Mouse (Mus musculus) cerebellum, adult 8-10 months (tissue): Measurements from ENCODE around the gene Eml6.

ENCODE experiments used
- DNase-seq: peaks from one replicate; pipeline ENCODE4 v3.0.0; 2022

Eml6 gene

DNA sequence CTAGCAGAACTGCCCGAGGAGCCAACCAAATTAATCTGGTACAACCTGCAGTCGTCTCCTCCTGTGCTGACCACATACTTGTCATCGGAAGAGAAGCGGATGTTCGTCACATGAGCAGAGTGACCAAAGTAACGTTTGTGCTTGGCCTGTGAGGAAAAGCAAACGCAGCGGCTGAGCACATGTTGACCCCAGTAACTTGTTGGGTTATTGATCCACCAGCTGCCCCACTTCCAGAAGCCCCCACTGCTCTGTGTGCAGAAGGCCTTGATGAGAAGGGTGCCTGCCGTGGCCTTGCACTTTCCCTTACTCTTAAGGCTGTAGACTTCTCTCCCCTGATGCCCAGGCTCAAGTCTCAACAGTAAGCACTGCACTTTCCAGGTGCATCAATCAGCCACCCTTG lies 279.6 kb downstream of the Eml6 start:
- no peak for DNase-seq

DNA sequence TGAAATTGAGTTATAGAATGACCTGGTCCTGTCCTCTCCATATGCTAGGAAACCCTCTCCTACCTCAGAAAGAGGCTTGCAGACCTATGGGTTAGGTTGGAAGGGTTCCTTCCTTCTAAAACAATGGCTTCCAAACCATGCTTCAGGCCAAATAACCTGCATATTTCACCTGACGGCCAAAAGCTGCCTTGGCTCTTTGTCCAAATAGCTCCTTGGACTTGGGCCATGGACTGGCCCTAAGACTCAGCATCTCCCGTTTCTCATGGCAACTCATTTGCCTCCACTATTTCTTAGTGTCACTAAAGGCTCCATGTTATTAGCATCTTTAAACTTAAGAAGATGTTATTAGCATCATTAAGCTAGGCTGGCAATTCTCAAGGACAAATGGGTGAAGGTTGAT lies 280.3 kb downstream of the Eml6 start:
- peak; percentile 43 for DNase-seq

DNA sequence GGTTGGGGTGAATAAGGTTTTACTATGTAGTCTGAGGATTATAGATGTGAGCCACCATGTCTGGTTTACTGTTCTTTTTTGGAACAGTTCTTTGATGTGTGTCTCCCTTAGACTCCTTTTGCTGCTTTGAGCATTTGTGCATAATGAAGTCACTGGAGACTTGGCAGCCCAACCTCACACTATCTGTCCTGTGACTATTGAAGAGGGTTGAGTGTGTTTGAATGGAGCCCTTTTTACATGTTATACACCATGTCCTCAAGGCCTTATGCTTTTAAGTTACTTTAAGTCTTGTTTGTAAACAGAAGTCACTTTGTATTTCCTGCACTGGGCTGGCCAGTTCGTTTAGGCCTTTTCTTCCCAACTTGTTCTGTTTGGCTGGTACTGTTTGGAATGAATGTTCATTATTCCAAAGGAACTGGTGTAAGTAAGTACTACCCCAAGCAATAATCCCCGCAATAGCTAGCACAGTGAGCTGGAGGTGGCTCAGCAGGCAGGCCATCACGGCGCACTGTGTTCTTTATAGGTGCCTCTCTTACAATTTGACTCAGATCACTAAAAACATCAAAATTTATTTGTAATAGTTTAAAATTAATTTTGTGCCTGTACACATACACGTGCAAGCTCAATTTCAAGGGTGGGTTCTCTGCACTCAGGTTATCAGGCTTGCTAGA lies 280.9 kb downstream of the Eml6 start:
- no peak for DNase-seq

DNA sequence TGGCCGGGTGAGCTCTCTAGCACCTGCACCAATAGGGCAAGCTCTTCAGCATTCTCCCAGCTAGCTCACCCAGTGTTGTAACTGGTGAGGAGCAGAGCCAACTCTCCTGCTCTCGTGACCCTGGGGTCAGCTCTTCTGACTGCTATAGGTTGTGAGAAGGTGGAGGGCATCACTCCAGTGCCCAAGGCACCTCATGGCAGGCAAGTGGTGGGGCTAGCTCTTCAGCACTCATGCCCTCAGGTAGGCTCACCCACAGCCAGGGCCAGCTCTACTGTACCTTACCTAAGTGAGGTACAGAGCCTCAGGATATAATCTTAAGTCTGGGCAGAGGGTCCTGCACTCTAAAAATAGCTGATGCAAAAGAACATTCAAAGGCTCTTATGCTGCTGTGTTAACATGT lies 286.1 kb downstream of the Eml6 start:
- DNase-seq: no peak

DNA sequence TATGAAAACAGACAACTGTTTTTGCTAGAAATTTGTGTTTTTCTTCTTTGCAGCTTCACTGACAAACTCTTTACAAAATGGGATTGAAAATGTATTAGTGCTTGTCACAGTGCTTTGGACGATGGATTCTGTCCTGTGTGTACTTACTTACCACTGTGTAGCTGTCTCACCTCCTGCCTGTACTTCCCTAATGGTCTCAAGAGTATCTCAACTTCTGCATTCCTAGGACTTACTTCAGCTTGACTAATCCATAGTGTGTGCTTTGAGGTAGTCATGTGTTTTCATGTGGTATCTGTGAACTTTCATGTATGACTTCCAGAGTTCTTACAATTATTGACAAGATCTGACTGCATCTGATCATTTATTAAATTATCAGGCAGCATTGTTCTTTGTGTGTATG lies 297.9 kb downstream of the Eml6 start:
- no peak for DNase-seq

DNA sequence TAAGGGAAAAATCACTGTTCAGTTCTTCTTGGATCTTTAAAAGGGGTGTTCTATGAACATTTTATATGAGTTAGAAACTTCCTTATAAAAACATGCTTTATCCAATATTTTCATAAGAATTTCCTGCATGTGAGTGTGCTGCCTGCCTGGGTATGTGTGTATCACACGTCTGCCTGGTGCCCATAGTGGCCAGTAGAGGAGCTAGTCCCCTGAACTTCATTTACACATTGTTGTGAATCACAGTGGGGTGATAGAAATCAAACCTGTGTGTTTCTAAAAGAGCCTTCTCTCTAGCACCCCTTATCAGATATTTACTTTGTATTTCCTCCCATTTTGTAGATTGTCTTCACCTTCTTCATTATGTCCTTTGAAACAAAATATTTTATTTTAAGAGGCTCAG lies 300.2 kb downstream of the Eml6 start:
- DNase-seq: no peak

DNA sequence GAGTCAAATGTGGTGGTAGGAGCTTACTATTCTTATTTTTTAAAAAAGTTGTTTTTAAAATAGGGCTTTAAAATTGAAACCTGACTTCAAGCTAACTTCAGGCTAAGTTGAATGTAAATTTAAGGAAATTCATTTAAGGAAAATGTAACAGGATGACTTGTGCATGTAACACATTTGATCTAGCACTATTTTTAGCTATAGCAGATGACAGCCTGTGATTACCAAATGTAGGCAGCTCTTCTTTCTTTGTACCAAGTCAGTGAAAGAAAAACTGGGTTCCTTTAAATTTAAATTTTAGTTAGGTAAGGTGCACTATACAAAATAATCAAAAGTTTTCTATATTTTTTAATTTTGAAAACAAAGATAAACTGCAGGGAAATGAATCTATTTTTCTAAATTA lies 300.7 kb downstream of the Eml6 start:
- no peak for DNase-seq

DNA sequence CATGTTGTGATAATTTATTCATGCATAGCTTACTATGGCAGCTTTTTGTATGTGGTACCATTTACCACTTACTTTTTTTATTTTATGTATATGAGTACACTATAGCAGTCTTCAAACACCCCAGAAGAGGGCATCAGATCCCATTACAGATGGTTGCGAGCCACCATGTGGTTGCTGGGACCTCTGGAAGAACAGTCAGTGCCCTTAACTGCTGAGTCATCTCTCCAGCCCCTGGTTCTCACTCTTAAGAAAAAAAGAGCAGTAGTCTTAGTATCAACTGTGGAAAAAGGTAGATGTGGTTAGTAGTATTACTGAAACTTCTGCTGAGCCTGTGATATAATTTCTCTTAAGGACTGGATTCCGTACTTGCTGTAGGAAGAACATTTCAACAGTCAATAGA lies 301.6 kb downstream of the Eml6 start:
- no peak for DNase-seq

DNA sequence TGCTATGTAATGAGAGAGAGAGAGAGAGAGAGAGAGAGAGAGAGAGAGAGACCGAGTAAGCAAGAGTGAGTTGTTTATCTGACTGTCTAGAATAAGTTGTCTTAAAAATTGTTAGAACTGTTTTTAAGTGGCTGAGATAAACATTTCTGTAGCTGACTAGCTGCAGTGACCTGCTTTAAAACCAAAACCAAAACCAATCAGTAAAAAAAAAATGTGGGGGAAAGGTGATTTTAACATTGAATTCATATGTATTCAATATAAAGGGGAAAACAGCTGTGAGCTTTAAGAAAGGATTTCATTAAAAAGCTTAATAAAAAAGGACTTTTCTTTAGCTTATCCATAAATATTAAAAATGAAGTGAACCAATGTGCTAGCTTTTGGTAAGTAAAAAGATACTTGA lies 306.2 kb downstream of the Eml6 start:
- DNase-seq: no peak

DNA sequence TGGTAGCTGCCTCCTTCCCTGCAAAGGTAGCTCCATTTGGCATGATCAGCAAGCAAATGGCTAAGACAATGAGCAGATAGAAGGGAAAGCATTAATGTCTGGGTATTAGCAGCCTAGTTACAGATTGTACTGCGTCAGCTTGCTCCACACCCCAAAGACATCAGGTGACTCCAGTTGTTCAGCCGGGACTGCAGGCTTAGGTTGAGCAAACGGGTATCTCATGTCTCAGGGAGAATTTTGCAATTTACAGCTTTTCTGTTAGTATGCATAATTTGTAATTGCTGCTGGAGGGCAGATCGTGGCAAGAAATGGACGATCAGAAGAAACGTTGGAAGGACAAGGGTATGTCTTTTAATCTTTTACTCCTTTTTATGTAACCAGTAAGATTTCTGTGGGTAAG lies 307.3 kb downstream of the Eml6 start:
- DNase-seq: no peak

DNA sequence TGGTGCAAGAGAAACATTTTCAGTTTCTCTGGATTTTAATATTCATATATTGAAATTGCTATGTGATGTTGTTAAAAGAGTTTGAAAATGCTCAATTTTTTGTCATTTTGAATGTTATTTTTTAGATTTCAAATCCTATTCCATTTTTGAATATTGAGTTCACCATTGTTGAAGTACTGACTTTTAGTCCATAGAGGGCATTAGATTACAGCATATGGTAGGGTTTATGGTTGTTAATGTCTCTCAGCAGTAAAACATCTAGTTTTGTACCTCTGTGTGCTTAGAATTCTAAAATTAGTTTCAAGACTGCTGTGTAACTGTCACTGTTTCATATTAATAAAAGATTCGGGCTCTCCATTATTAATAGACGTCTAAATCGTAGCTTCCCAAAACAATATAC lies 310.3 kb downstream of the Eml6 start:
- no peak for DNase-seq

DNA sequence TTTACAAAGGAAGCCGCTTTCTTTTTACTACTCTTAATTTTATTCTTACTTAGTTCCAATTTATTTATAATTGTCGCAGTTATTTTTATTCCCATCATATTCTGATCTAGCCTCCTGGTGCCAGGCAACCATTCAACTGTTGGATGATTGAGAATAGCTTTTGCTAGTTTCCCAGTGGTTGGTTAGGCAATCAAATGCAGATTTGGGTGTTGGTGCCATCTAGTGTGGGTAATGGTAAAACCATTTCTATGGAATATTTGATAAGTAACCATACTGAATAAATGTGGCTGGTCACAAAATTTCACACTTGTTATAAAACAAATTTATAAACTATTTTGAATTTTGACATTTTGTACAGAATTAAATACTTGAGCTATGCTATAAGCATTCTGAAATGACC lies 311.0 kb downstream of the Eml6 start:
- no peak for DNase-seq

DNA sequence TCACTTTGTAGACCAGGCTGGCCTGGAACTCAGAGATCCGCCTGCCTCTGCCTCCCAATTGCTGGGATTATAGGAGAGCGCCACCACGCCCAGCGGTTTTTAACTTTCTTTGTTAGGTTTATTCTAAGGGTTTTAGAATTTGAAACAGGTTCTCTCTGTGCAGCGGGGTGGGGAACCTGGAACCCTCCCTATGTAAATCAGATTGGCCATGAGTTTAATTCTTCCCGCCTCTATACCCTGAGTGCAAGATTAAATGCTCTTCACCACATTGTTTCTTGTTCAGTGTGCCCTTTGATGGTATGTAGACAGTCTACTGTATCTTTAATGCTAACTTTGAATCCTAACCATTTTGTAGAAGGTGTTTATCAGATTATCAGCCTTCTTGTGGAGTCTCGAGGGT lies 311.7 kb downstream of the Eml6 start:
- no peak for DNase-seq

DNA sequence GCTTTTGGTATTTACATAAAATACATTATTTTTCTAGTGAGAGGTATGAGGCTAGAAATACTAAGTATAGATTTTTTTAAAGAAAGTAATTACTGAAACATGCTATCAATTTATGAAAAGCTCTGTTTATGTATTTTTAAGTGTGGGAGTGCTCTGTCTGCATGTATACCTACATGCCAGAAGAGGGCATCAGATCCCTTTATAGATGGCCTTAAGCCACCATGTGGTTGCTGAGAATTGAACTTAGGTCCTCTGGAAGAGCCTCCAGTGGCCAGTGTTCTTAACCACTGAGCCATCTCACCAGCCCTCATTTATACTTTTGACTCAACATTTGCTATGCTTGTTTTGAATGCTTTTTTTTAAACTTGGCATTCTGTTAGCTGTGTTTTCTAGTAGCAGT lies 316.3 kb downstream of the Eml6 start:
- DNase-seq: no peak

DNA sequence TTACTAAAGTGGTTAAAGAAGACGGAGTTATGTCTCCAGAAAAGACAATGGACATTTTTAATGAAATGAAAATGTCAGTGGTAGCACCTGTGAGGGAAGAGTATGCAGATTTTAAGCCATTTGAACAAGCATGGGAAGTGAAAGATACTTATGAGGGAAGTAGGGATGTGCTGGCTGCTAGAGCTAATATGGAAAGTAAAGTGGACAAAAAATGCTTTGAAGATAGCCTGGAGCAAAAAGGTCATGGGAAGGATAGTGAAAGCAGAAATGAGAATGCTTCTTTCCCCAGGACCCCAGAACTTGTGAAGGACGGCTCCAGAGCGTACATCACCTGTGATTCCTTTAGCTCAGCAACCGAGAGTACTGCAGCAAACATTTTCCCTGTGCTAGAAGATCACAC lies 319.0 kb downstream of the Eml6 start:
- DNase-seq: no peak

DNA sequence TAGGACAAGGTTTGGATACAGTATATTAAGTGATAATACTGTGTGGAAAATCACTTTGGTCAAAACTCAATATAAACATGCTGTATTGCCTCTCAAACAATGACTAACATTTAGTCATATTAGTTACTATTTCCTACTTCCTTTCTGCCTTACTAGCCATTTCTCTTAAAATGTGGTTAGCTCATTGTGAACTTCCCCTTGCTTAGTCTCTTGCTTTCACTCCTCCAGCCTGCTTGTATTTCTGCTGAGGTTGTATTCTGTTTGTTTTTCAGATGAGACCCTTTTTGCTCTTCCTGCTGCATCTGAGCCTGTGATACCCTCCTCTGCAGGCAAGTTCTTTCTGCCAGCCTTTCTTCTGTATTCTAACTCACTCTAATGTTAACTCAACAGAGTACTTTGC lies 320.6 kb downstream of the Eml6 start:
- no peak for DNase-seq

DNA sequence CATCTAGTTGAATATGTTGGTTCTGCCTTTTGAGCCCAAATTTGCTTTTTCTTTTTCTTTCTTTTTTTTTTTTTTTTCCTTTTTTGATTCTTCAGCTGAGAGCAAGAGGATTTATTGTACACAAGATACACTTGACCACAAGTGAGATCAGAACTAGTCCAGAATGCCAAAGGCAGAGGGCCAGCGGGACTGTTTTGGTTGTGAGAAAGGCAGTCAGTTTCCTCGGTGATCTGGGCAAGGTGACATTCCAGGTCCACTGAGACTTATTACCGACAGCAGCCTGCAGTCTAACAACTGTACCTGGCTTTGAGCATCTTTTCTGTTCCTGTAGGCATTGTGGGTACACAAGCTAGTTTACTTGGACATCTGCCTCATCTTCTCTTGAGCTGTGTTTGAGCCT lies 323.1 kb downstream of the Eml6 start:
- no peak for DNase-seq

DNA sequence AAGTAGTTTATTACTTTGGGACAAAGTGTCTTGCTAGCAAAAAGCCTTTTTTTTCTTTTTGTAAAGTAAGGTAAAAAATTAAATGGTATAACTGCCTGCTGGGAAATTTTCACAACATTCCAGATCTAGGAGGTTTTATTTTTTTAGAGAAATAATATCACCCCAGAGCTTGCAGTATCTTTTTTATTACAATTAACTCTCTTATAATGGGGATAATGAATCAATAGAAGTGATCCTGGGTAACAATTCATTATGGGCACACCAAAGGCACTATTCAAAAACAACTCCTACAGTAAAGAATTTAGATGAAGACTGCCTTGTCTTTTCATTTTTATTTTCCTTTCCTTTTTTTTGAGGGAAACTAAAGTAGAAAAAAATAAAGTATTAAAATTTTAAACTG lies 331.1 kb downstream of the Eml6 start:
- DNase-seq: no peak

DNA sequence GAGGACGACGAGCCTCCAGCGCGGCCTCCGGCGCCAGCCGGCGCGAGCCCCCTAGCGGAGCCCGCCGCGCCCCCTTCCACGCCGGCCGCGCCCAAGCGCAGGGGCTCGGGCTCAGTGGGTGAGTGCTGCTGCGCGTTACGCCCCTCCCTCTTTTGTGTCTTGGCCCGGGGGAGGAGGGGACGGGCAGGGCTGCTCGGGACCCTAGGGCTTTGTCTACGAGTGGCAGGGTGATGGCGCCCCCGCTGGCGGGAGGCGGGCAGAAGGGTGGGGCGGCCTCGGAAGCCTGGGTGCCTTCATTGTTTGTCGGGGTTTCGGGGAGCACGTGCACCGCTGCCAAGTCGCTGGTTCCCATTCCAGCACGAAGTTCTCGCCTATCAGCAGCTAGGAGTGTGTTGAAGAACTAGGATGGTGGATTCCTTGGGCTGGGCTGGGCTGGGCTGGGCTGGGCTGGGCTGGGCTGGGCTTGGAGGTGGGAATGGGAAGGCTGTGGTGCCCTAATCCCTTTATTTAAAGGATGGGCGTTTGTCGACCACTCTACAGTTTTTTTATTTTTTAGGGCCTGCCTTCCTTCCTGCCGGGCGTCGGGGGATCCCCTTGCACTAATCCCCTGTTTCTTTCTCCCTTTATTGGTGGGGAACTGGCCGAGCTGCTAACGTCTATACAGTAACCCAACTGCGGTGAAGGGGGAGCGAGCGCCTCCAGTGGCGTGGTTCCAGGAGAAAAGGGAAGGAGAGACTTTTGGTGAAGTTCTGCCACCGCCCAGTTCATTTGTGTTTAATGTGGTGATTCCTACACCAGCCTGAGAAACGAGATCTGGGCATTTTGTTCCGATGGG lies 332.0 kb downstream of the Eml6 start:
- DNase-seq: peak; percentile 76
